Mouse (Mus musculus) heart, embryonic 13.5 days (tissue): Measurements from ENCODE around the gene Cyp4f39. TPM values are rescaled to one million over a fixed set of nuclear protein-coding genes. Genes with fewer than 3 reads are reported as not detected.
"Not testable (repeated sequence)": the region's sequence is repeated elsewhere in the genome, so short reads cannot be mapped to it uniquely, and the experiment has no call there.

Source experiments
- ATAC-seq: fragments of 200-750 bp; cut with Nextera tagmentation; 2 replicates; pipeline ENCODE4 v1.8.0; 2017; ENCODE audit warnings: moderate TSS enrichment; ENCODE audit not compliant: insufficient number of reproducible peaks, low FRiP score, low TSS enrichment; ENCODE audit errors: extremely low read depth
- H3K27ac ChIP-seq: fragments of 300-500 bp; sonication (generic); replicated peaks from 2 replicates; pipeline ENCODE4 v1.5.1; 2015; ENCODE audit warnings: moderate library complexity, mild to moderate bottlenecking, inconsistent platforms
- H3K27me3 ChIP-seq: fragments of 300-500 bp; sonication (generic); replicated peaks from 2 replicates; pipeline ENCODE4 v1.6.1; 2015; ENCODE audit warnings: mild to moderate bottlenecking, inconsistent platforms
- H3K36me3 ChIP-seq: fragments of 300-500 bp; sonication (generic); 2 replicates; pipeline ENCODE4 v1.6.1; 2015; ENCODE audit warnings: mild to moderate bottlenecking, inconsistent platforms
- H3K4me1 ChIP-seq: fragments of 300-500 bp; sonication (generic); 2 replicates; pipeline ENCODE4 v1.6.1; 2015; ENCODE audit warnings: inconsistent platforms
- H3K4me2 ChIP-seq: fragments of 300-500 bp; sonication (generic); 2 replicates; pipeline ENCODE4 v1.6.1; 2015; ENCODE audit warnings: inconsistent platforms, mild to moderate bottlenecking, moderate library complexity
- H3K4me3 ChIP-seq: fragments of 300-500 bp; sonication (generic); 2 replicates; pipeline ENCODE4 v1.5.1; 2015; ENCODE audit warnings: moderate library complexity, mild to moderate bottlenecking, inconsistent platforms
- H3K9ac ChIP-seq: fragments of 300-500 bp; sonication (generic); 2 replicates; pipeline ENCODE4 v1.6.1; 2015; ENCODE audit warnings: inconsistent platforms, mild to moderate bottlenecking, moderate library complexity
- H3K9me3 ChIP-seq: fragments of 300-500 bp; sonication (generic); 2 replicates; pipeline ENCODE4 v1.6.1; 2016; ENCODE audit warnings: inconsistent platforms
- WGBS: fragments of 180-500 bp; shearing (Covaris S2); methylation state at CpG from one replicate; pipeline ENCODE4 v1.1.7; 2015; ENCODE audit warnings: mixed read lengths; 5-methylcytosine and 5-hydroxymethylcytosine counted together
- polyA plus RNA-seq: library from polyadenylated mRNA; unstranded; fragments of >200 nt; fragmentation: Nextera tagmentation; extraction: Ambion mirVana; gene quantifications from 2 replicates; pipeline ENCODE4 v1.2.1, GENCODE M21; 2015

Cyp4f39 gene
- polyA plus RNA-seq, 1 experiment from 2014 or later, result 0.15 TPM

GRCm38 (mm10) chr17:32474954-32475560 is 22.5 kb downstream of the Cyp4f39 start:
- 65% methylated on average over 5 of the region's 5 CpGs for WGBS
- ATAC-seq, result no peak
- Histone ChIP-seq H3K4me1 (no peaks in the 10 kb centered on the region), H3K4me2 (no peak overlapping the region), H3K9ac (no peak overlapping the region), H3K27ac (no peak overlapping the region), H3K27me3 (peaks cover 21% of the 10 kb centered on the region), H3K9me3 (no peaks in the 10 kb centered on the region), H3K4me3 (no peak overlapping the region), H3K36me3 (no peaks in the 10 kb centered on the region)

GRCm38 (mm10) chr17:32477204-32477603 is 24.7 kb downstream of the Cyp4f39 start:
- peaks cover 41% of the 10 kb centered on the region for H3K27me3 ChIP-seq
- no peaks in the 10 kb centered on the region for H3K9me3 ChIP-seq
- 85% methylated on average over 1 of the region's 1 CpGs for WGBS
- H3K4me2 ChIP-seq, result no peak overlapping the region
- H3K4me1 ChIP-seq, result no peaks in the 10 kb centered on the region
- no peak overlapping the region for H3K27ac ChIP-seq
- H3K36me3 ChIP-seq, result no peaks in the 10 kb centered on the region
- H3K9ac ChIP-seq, result no peak overlapping the region
- H3K4me3 ChIP-seq, result no peak overlapping the region
- no peak for ATAC-seq

- H3K4me2 ChIP-seq, result no peak overlapping the region
- H3K9ac ChIP-seq, result no peak overlapping the region
- ATAC-seq, result no peak
- H3K4me1 ChIP-seq, result peaks cover 2% of the 10 kb centered on the region; the same call in 1 of the 2 replicates
- H3K4me3 ChIP-seq, result no peak overlapping the region
- no peaks in the 10 kb centered on the region for H3K9me3 ChIP-seq
- no peak overlapping the region for H3K27ac ChIP-seq
- H3K27me3 ChIP-seq, result peaks cover 54% of the 10 kb centered on the region
- no peaks in the 10 kb centered on the region for H3K36me3 ChIP-seq
- 64% methylated on average over 2 of the region's 2 CpGs for WGBS
These were observed 26.2 kb downstream of the Cyp4f39 start for GRCm38 (mm10) chr17:32478727-32479126.

- H3K27me3 ChIP-seq, result peaks cover 64% of the 10 kb centered on the region
- no peak overlapping the region for H3K4me2 ChIP-seq
- H3K9ac ChIP-seq, result no peak overlapping the region
- no peak for ATAC-seq
- H3K27ac ChIP-seq, result no peak overlapping the region
- peaks cover 2% of the 10 kb centered on the region; the same call in 1 of the 2 replicates for H3K4me1 ChIP-seq
- 10% methylated on average over 6 of the region's 8 CpGs for WGBS
- H3K36me3 ChIP-seq, result no peaks in the 10 kb centered on the region
- H3K4me3 ChIP-seq, result no peak overlapping the region
- H3K9me3 ChIP-seq, result no peaks in the 10 kb centered on the region
These were observed 27.3 kb downstream of the Cyp4f39 start for GRCm38 (mm10) chr17:32479554-32480506.

- Histone ChIP-seq H3K4me3 (no peak overlapping the region), H3K9me3 (no peaks in the 10 kb centered on the region), H3K9ac (no peak overlapping the region), H3K4me2 (no peak overlapping the region), H3K4me1 (peaks cover 2% of the 10 kb centered on the region; the same call in 1 of the 2 replicates), H3K27me3 (peaks cover 77% of the 10 kb centered on the region), H3K36me3 (no peaks in the 10 kb centered on the region), H3K27ac (no peak overlapping the region)
- WGBS, result 69% methylated on average over 14 of the region's 14 CpGs
- no peak for ATAC-seq
These were observed 29.2 kb downstream of the Cyp4f39 start for GRCm38 (mm10) chr17:32481766-32482165.

- H3K4me2 ChIP-seq, result peak overlapping the region; percentile 59
- no peak overlapping the region for H3K27ac ChIP-seq
- H3K36me3 ChIP-seq, result no peaks in the 10 kb centered on the region
- peaks cover 2% of the 10 kb centered on the region; the same call in 1 of the 2 replicates for H3K4me1 ChIP-seq
- ATAC-seq, result 0 out of 2 replicates have a peak, but pooled peaks have one; percentile 14
- 0 out of 2 replicates have a peak overlapping the region, but pooled peaks have one; percentile 21 for H3K4me3 ChIP-seq
- WGBS, result 16% methylated on average over 18 of the region's 18 CpGs
- H3K9ac ChIP-seq, result no peak overlapping the region
- H3K9me3 ChIP-seq, result no peaks in the 10 kb centered on the region
- peaks cover 86% of the 10 kb centered on the region for H3K27me3 ChIP-seq
These were observed 30.7 kb downstream of the Cyp4f39 start for GRCm38 (mm10) chr17:32483200-32483599.

GRCm38 (mm10) chr17:32492349-32492980 is 39.9 kb downstream of the Cyp4f39 start:
- Histone ChIP-seq H3K9ac (peak overlapping the region; percentile 54), H3K9me3 (no peaks in the 10 kb centered on the region), H3K27ac (no peak overlapping the region), H3K36me3 (no peaks in the 10 kb centered on the region), H3K4me2 (peak overlapping the region; percentile 64), H3K27me3 (peaks cover 25% of the 10 kb centered on the region), H3K4me3 (peak overlapping the region; percentile 42), H3K4me1 (peaks cover 6% of the 10 kb centered on the region)
- ATAC-seq, result no peak
- 7% methylated on average over 30 of the region's 30 CpGs for WGBS

- no peaks in the 10 kb centered on the region for H3K9me3 ChIP-seq
- no peaks in the 10 kb centered on the region for H3K36me3 ChIP-seq
- peaks cover 6% of the 10 kb centered on the region for H3K4me1 ChIP-seq
- WGBS, result 50% methylated on average over 1 of the region's 1 CpGs
- H3K4me3 ChIP-seq, result no peak overlapping the region
- no peak overlapping the region for H3K9ac ChIP-seq
- no peak overlapping the region for H3K27ac ChIP-seq
- no peak overlapping the region for H3K4me2 ChIP-seq
- peaks cover 23% of the 10 kb centered on the region for H3K27me3 ChIP-seq
- ATAC-seq, result no peak
These were observed 42.1 kb downstream of the Cyp4f39 start for GRCm38 (mm10) chr17:32494601-32495000.

GRCm38 (mm10) chr17:32500511-32500910 is 48.0 kb downstream of the Cyp4f39 start:
- not testable (repeated sequence) for ATAC-seq, H3K4me2 ChIP-seq

GRCm38 (mm10) chr17:32501051-32501450 is 48.5 kb downstream of the Cyp4f39 start:
- Histone ChIP-seq H3K4me1 (peaks cover 33% of the 10 kb centered on the region), H3K36me3 (no peaks in the 10 kb centered on the region), H3K4me2 (no peak overlapping the region), H3K27me3 (no peaks in the 10 kb centered on the region), H3K9ac (no peak overlapping the region), H3K4me3 (no peak overlapping the region), H3K9me3 (no peaks in the 10 kb centered on the region), H3K27ac (0 out of 2 replicates have a peak overlapping the region, but pooled peaks have one; percentile 41)
- ATAC-seq, result no peak
- 50% methylated on average over 3 of the region's 3 CpGs for WGBS

More at GRCm38 (mm10) chr17:32500511-32500910, 48.0 kb downstream of the Cyp4f39 start:
- not testable (repeated sequence) for H3K4me3 ChIP-seq, H3K27me3 ChIP-seq, H3K9ac ChIP-seq, H3K36me3 ChIP-seq, H3K27ac ChIP-seq, H3K9me3 ChIP-seq
- WGBS, result 77% methylated on average over 4 of the region's 4 CpGs
- H3K4me1 ChIP-seq, result peaks cover 30% of the 10 kb centered on the region

- Histone ChIP-seq H3K36me3 (no peaks in the 10 kb centered on the region), H3K9ac (no peak overlapping the region), H3K4me2 (no peak overlapping the region), H3K9me3 (no peaks in the 10 kb centered on the region), H3K27ac (no peak overlapping the region), H3K4me3 (no peak overlapping the region), H3K4me1 (peaks cover 45% of the 10 kb centered on the region), H3K27me3 (no peaks in the 10 kb centered on the region)
- ATAC-seq, result no peak
- 62% methylated on average over 2 of the region's 2 CpGs for WGBS
These were observed 50.6 kb downstream of the Cyp4f39 start for GRCm38 (mm10) chr17:32503111-32503510.
